Mouse (Mus musculus) embryonic facial prominence, embryonic 12.5 days (tissue): Measurements from ENCODE around the gene Adam22. TPM values are rescaled to one million over a fixed set of nuclear protein-coding genes. Genes with fewer than 3 reads are reported as not detected.
A peak's percentile ranks its signal among the peaks of the same experiment; 100 is the strongest.

Source experiments
- ATAC-seq: fragments of 200-750 bp; cut with Nextera tagmentation; 2 replicates; pipeline ENCODE4 v1.8.0; 2017; ENCODE audit not compliant: insufficient number of reproducible peaks, insufficient read depth, low FRiP score, low TSS enrichment
- H3K27ac ChIP-seq: fragments of 300-500 bp; sonication (generic); 2 replicates; pipeline ENCODE4 v1.5.1; 2016; ENCODE audit warnings: mild to moderate bottlenecking
- H3K27me3 ChIP-seq: fragments of 300-500 bp; sonication (generic); 2 replicates; pipeline ENCODE4 v1.6.1; 2016; ENCODE audit warnings: mild to moderate bottlenecking, moderate library complexity
- H3K36me3 ChIP-seq: fragments of 300-500 bp; sonication (generic); 2 replicates; pipeline ENCODE4 v1.6.1; 2016; ENCODE audit warnings: mild to moderate bottlenecking
- H3K4me1 ChIP-seq: fragments of 300-500 bp; sonication (generic); 2 replicates; pipeline ENCODE4 v1.6.1; 2016
- H3K4me2 ChIP-seq: fragments of 300-500 bp; sonication (generic); replicated peaks from 2 replicates; pipeline ENCODE4 v1.6.1; 2016; ENCODE audit warnings: mild to moderate bottlenecking, moderate library complexity
- H3K4me3 ChIP-seq: fragments of 300-500 bp; sonication (generic); 2 replicates; pipeline ENCODE4 v1.5.1; 2016; ENCODE audit warnings: mild to moderate bottlenecking
- H3K9ac ChIP-seq: fragments of 300-500 bp; sonication (generic); 2 replicates; pipeline ENCODE4 v1.6.1; 2016; ENCODE audit warnings: mild to moderate bottlenecking, moderate library complexity
- H3K9me3 ChIP-seq: fragments of 300-500 bp; sonication (generic); 2 replicates; pipeline ENCODE4 v1.6.1; 2016; ENCODE audit warnings: mild to moderate bottlenecking, moderate library complexity
- WGBS: fragments of 180-500 bp; shearing (Covaris S2); methylation state at CpG from one replicate; pipeline ENCODE4 v1.1.7; 2016; 5-methylcytosine and 5-hydroxymethylcytosine counted together
- polyA plus RNA-seq: library from polyadenylated mRNA; unstranded; fragments of >200 nt; fragmentation: Nextera tagmentation; extraction: Ambion mirVana; gene quantifications from 2 replicates; pipeline ENCODE4 v1.2.1, GENCODE M21; 2016

Adam22 gene
- polyA plus RNA-seq, 1 experiment from 2014 or later = 17.6 TPM

GRCm38 (mm10) chr5:8085661-8086060 is 282.3 kb downstream of the Adam22 start:
- no peaks in the 10 kb centered on the region for H3K27me3 ChIP-seq
- no peak overlapping the region for H3K27ac ChIP-seq
- H3K36me3 ChIP-seq = no peaks in the 10 kb centered on the region
- H3K4me3 ChIP-seq = no peak overlapping the region
- H3K9ac ChIP-seq = no peak overlapping the region
- H3K4me2 ChIP-seq = no peak overlapping the region
- WGBS = 85% methylated on average over 3 of the region's 3 CpGs
- H3K9me3 ChIP-seq = no peaks in the 10 kb centered on the region
- no peaks in the 10 kb centered on the region for H3K4me1 ChIP-seq
- ATAC-seq = no peak

GRCm38 (mm10) chr5:8082800-8083509 is 285.0 kb downstream of the Adam22 start:
- Histone ChIP-seq H3K27me3 (no peaks in the 10 kb centered on the region), H3K9me3 (no peaks in the 10 kb centered on the region), H3K9ac (no peak overlapping the region), H3K36me3 (no peaks in the 10 kb centered on the region), H3K4me2 (no peak overlapping the region), H3K4me3 (no peak overlapping the region), H3K4me1 (no peaks in the 10 kb centered on the region), H3K27ac (no peak overlapping the region)
- no peak for ATAC-seq
- 71% methylated on average over 20 of the region's 20 CpGs for WGBS

DNA sequence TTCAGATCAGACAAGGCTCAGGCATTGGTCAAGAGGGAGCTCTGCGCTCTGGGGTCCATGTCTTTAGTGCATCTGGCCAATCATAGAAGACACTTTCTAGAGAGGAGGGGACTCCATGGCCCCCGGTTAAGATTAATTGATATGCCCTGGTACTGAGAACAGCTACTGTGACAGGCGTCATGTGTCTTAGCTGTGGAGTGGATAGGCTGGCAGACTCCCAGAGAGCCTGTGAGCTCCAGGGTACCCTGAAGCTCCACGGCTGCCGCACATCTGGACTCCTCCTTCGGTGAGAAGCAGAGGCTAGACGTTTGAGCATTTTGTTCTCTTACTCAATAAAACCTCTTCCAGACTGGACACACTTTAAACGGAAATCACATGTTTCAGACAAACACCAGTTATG is 290.5 kb downstream of the Adam22 start:
- WGBS = 79% methylated on average over 8 of the region's 8 CpGs
- ATAC-seq = no peak
- Histone ChIP-seq H3K36me3 (0 out of 2 replicates have a peak, but pooled peaks cover 3% of the 10 kb centered on the region), H3K4me3 (no peak overlapping the region), H3K9me3 (no peaks in the 10 kb centered on the region), H3K4me1 (no peaks in the 10 kb centered on the region), H3K9ac (no peak overlapping the region), H3K27me3 (no peaks in the 10 kb centered on the region), H3K27ac (no peak overlapping the region), H3K4me2 (no peak overlapping the region)

DNA sequence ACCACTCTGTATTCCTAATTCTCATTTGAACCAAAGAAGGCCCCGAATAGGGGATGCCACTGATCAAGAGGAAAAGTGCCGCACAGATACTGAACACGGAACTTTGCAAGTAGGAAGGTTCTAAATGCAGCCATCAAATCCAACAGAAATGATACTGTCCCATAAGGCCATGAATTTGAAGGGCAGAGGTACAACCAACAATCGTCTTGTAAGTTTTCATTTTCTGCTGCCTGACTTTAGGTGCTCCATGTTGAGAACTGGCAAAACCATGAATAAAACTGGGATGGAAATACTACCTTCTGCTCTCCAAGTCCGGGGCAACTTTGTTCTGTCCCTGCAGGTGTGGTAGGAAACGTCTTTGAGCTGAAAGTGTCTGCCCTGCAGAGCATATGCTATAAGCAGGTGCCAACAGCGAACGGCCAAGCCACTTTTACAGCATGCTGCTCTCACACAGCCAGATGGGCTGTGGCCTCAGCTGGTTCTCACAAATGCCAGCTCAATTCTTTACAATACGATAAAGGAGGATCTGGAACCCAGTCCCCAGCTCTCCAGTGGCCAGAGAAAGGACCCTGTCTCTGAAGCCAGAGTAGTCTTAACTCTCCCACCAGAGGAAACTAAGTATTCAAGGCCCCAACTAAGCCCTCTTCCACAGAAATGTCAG is 293.9 kb downstream of the Adam22 start:
- WGBS = 87% methylated on average over 9 of the region's 9 CpGs
- H3K36me3 ChIP-seq = 0 out of 2 replicates have a peak, but pooled peaks cover 4% of the 10 kb centered on the region
- H3K27me3 ChIP-seq = no peaks in the 10 kb centered on the region
- no peaks in the 10 kb centered on the region for H3K4me1 ChIP-seq
- ATAC-seq = no peak
- no peak overlapping the region for H3K27ac ChIP-seq
- no peak overlapping the region for H3K4me3 ChIP-seq
- no peak overlapping the region for H3K4me2 ChIP-seq
- no peak overlapping the region for H3K9ac ChIP-seq
- H3K9me3 ChIP-seq = no peaks in the 10 kb centered on the region

GRCm38 (mm10) chr5:8073406-8073805 is 294.6 kb downstream of the Adam22 start:
- no peaks in the 10 kb centered on the region for H3K9me3 ChIP-seq
- ATAC-seq = no peak
- 88% methylated on average over 9 of the region's 9 CpGs for WGBS
- H3K27ac ChIP-seq = no peak overlapping the region
- H3K27me3 ChIP-seq = no peaks in the 10 kb centered on the region
- H3K9ac ChIP-seq = no peak overlapping the region
- no peak overlapping the region for H3K4me2 ChIP-seq
- no peak overlapping the region for H3K4me3 ChIP-seq
- H3K36me3 ChIP-seq = 0 out of 2 replicates have a peak, but pooled peaks cover 4% of the 10 kb centered on the region
- H3K4me1 ChIP-seq = no peaks in the 10 kb centered on the region

DNA sequence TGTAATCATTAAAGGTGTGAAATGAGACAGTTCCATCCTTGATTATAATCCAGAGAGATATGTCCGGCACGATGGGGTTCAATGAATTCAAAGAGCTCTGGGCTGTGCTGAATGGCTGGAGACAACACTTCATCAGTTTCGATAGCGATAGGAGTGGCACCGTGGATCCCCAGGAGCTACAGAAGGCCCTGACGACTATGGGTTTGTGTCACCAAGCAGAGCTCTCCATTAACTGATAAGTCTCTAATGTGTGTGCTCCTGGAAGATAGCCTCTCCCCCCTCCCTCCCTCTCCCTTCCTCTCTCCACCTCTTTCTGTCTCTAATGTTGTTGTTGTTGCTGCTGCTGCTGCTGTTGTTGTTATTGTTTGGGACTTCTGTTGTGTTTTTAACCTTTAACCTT is 304.8 kb downstream of the Adam22 start:
- WGBS = 73% methylated on average over 6 of the region's 6 CpGs
- H3K9me3 ChIP-seq = no peaks in the 10 kb centered on the region
- no peak overlapping the region for H3K4me2 ChIP-seq
- peaks cover 64% of the 10 kb centered on the region for H3K36me3 ChIP-seq
- no peak overlapping the region for H3K27ac ChIP-seq
- H3K4me1 ChIP-seq = peaks cover 2% of the 10 kb centered on the region; the same call in 1 of the 2 replicates
- H3K27me3 ChIP-seq = no peaks in the 10 kb centered on the region
- H3K4me3 ChIP-seq = no peak overlapping the region
- ATAC-seq = no peak
- no peak overlapping the region for H3K9ac ChIP-seq

DNA sequence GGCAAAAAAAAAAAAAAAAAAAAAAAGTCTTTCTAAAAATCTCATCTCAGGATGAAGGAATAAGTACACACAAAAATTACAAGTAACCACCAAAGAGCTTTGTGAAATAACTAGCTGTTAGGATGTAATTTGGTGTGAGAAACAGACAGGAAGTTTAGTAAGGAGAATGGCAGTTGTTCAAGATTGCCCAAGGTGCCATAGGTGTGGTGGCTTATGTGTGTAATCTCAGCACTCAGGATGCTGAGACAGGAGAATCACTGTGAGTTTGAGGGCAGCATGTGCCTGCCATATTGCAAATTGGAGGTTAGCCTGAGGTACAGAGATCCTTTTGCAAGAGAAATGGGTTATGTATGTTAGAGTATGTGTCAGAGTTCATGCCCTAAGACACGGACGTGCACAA is 305.5 kb downstream of the Adam22 start:
- Histone ChIP-seq H3K36me3 (peaks cover 63% of the 10 kb centered on the region), H3K27ac (no peak overlapping the region), H3K9me3 (no peaks in the 10 kb centered on the region)

DNA sequence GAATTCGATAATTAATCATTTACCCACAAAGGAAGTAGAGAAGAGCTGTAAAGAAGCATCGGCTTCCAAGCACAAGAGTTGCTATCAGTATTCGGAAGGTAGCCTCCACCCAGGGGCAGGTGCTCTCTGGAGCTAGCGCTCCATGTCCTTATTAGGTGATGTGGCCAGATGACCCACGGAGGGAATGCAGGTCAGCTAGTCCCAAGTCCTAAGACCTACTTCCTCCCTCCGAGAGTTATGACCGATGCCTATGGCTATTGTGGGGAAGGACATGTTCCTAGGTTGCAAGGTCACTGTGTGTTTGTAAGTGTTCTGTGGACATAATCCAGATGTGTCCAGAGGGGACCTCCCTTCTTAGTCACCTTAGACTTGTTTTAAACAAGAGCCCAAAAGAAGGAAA is 309.9 kb downstream of the Adam22 start:
- no peak overlapping the region for H3K27ac ChIP-seq
- no peak overlapping the region for H3K4me3 ChIP-seq
- H3K27me3 ChIP-seq = no peaks in the 10 kb centered on the region
- H3K36me3 ChIP-seq = peaks cover 22% of the 10 kb centered on the region
- H3K4me2 ChIP-seq = no peak overlapping the region
- WGBS = 91% methylated on average over 7 of the region's 7 CpGs
- H3K9ac ChIP-seq = no peak overlapping the region
- ATAC-seq = no peak
- peaks cover 11% of the 10 kb centered on the region for H3K4me1 ChIP-seq
- H3K9me3 ChIP-seq = no peaks in the 10 kb centered on the region

More for the DNA sequence above, 305.5 kb downstream of the Adam22 start:
- Histone ChIP-seq H3K27me3 (no peaks in the 10 kb centered on the region), H3K4me2 (no peak overlapping the region), H3K4me3 (no peak overlapping the region), H3K4me1 (peaks cover 6% of the 10 kb centered on the region), H3K9ac (no peak overlapping the region)
- no peak for ATAC-seq
- 93% methylated on average over 2 of the region's 2 CpGs for WGBS

DNA sequence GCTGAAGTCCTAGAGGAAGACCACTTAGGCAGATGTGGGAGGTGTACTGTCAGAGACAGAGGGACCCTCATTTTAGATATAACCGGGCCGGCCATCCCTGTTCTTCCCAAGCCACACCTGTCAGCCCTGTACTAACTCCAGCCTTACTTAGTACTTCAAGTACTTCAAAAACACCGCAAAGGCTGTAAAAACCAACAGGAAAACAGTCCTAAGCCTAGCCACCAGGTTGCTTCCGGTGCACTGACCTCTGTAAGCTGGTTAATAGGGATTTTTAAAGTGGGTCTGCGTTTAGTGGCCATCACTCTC is 311.0 kb downstream of the Adam22 start:
- no peaks in the 10 kb centered on the region for H3K27me3 ChIP-seq
- peak overlapping the region; percentile 79; the same call in 1 of the 2 replicates for H3K27ac ChIP-seq
- H3K36me3 ChIP-seq = peaks cover 21% of the 10 kb centered on the region
- peak overlapping the region; percentile 81 for H3K9ac ChIP-seq
- no peak for ATAC-seq
- peaks cover 11% of the 10 kb centered on the region for H3K4me1 ChIP-seq
- peak overlapping the region; percentile 74 for H3K4me3 ChIP-seq
- WGBS = 60% methylated on average over 5 of the region's 5 CpGs
- H3K4me2 ChIP-seq = peak overlapping the region; percentile 66
- no peaks in the 10 kb centered on the region for H3K9me3 ChIP-seq

DNA sequence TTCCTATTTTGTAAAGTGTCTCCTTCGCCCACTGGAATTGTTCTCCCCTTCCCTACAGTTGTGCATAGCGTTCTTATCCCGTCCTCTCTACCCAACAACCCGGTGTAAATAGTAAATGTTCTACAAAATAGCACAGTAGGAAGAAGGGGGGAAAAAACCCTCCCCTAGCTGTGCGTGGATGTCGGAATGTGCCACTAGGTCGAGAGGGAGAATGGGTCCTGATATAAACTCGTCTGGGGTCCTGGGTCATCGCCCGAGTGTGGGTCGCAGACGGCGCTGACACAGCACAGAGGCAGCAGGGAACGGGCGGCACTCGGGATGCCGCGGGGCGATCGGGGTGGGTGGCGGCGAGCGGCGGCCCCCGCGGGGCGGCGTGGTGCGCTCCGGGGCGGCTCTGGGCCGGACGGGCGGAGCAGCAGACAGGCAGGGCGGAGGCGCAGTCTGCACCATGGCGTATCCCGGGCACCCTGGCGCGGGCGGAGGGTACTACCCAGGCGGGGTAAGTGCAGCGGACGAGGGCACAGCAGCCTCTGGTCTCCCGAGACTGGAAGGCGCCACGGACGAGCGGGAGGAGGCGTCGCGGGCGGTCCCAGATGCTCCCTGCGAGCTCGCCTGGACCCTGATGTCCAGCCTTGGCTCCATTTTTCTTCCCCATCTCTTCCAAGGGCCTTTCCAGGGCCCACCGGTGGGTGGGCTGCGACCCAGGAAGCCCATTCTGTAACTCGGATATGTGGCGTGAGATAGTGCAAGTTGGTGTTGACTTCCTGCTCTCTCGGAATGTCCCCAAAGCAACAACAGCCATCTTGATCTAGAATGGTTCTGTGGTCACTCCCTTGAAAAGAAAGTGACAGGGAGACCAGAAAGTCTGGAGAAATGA is 311.6 kb downstream of the Adam22 start:
- H3K36me3 ChIP-seq = peaks cover 18% of the 10 kb centered on the region
- H3K4me2 ChIP-seq = peak overlapping the region; percentile 66
- H3K4me3 ChIP-seq = peak overlapping the region; percentile 74
- no peaks in the 10 kb centered on the region for H3K27me3 ChIP-seq
- peak; percentile 97 for ATAC-seq
- H3K27ac ChIP-seq = peak overlapping the region; percentile 79
- peaks cover 11% of the 10 kb centered on the region for H3K4me1 ChIP-seq
- no peaks in the 10 kb centered on the region for H3K9me3 ChIP-seq
- peak overlapping the region; percentile 81 for H3K9ac ChIP-seq
- under 1% methylated on average over 57 of the region's 60 CpGs for WGBS

DNA sequence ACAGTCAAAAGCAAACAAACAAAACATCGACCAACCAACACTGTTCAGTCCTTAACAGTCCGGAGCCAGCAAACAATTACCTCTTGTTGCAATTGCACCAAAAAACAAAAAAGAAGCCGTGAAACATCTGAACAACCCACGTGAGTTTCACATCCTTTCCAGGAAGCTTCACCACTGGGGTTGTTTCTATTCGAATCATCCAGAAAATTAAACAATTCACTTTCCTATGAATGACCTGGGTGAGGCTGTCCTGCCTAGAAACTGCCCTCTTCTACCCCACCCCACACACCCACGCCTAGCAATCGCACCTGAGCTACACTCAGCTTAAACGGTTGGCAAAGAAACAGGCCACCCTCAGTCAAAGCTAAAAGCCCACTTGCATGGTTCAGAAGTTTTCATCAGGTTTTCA is 312.2 kb downstream of the Adam22 start:
- ATAC-seq = peak; percentile 32; the same call in 1 of the 2 replicates
- Histone ChIP-seq H3K27me3 (no peaks in the 10 kb centered on the region), H3K4me2 (peak overlapping the region; percentile 66), H3K36me3 (peaks cover 11% of the 10 kb centered on the region), H3K4me1 (peaks cover 11% of the 10 kb centered on the region), H3K4me3 (peak overlapping the region; percentile 74), H3K9me3 (no peaks in the 10 kb centered on the region), H3K27ac (no peak overlapping the region), H3K9ac (peak overlapping the region; percentile 81)
- WGBS = 35% methylated on average over 8 of the region's 8 CpGs
